Mouse (Mus musculus) right cerebral cortex, postnatal 25 days (tissue): Measurements from ENCODE around the gene Ift57.
A peak's percentile ranks its signal among the peaks of the same experiment; 100 is the strongest.

Experiments used
- DNase-seq: peaks from one replicate; pipeline ENCODE4 v3.0.0; 2022

Ift57 gene

DNA sequence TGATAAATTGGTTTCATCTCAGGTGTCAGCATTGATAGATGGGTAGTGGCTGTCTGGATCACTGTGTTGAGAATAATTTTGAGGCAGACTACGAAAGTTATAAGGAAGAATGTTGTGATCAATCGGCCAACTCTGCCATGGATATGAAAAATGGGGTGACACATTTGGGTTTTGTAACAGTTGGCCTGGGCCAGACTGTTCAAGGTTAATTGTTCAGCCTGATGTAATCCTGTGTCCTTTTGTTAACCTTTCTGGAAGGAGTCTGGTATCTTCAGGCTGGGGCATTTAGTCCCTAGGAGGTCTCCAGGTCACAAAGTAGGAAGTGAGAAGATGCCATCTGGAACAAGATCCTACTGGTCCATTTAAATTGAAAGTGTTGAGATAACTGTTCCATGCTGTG is 97.2 kb downstream of the Ift57 start:
- no peak for DNase-seq

DNA sequence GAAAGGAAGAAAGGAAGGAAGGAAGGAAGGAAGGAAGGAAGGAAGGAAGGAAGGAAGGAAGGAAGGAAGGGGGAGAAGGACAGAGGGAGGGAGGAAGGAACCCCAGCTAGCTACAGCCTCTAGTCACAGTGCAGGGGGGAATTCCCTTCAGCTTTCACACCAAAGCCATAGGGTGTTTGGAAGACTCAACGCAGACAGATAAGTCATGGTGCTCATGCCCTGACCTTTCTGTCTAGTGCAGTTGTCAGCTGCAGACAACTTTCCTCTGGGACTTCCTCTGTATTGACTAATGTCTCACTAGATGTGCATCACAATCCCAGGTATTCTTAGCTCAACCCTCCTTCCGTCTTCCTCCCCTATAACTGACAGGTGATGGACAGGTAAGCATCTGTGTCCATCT is 97.9 kb downstream of the Ift57 start:
- DNase-seq, result no peak

DNA sequence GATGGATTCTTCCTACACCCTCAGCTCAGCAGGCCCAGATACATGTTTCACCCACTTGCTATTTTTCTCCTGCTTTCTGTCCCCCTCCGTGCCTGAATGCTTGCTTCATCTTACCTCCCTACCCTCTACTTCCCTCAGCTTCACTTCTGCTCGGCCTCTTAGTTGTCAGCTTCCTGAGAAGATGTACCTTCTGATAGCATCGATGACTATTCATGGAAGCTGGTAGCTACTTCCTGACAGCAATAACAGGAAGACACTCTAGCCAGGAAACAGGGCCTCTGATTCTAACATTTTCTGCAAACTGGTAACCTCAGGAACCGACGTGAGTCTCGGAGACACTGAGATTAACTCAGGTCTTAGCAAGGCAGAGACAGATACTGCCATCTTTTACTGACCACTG is 99.8 kb downstream of the Ift57 start:
- no peak for DNase-seq

DNA sequence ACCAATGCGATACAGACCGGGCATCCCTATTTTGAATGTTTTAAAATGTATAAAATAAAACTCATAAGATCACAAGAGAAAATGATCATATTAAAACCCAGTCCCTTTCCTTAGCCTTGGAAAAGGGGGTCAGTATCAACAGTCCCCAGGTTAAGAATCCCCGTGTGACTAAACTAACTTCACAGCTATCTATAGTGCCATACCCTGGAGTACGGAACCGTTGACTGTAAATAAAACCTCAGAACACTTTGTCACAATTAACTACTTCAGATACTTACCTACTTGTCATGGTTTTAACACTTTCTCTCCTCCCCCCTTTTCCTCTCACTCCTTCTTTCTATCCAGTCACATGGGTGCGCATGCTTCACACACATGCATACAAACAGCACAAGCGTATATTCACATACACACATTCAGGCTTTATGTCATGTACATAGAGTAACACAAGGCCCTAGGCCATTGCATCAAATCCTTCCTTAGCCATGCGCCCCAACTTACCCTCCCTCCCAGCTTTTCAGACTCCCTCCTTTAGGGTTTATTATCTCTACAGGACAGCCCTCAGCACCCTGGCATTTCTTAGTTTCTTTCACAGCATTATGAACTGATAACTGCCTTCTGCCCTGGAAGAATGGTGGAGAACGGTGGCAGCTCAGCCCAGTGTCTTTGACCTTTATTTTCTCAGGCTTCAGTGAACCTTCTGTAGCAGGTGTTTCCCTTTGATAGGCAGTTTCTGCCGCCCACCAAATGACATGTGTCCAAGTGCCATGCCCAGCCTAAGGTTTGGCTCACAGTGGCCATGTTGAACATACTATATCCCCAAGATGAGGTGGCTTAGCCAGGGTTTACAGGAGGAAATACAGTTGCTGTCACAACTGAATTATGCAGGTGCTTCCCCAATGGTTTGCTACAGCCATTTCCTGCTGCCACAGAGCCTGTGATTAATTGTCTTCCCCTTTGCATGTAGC is 100.8 kb downstream of the Ift57 start, which contains the start of gene Cd47:
Cd47 (plus strand) TSS at position 937 of the 965 bp plus-strand sequence.
- no peak for DNase-seq

DNA sequence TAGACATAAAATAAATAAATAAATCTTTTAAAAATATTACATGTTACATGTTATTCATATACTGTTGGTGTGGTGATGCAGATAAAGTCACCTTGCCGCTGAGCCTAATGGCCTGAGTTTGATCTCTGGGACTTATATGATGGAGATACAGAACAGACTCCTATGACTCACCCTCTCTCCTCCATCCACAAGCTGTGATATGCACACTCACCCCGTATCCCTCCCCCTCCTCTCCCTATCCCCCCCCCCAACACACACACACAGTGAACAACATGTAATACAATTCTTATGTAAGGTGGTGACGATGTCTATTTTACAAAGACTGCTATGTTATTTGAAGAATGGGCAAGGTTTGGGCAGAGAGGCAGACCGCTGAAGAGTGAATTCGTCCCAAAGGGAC is 102.0 kb downstream of the Ift57 start:
- no peak for DNase-seq

DNA sequence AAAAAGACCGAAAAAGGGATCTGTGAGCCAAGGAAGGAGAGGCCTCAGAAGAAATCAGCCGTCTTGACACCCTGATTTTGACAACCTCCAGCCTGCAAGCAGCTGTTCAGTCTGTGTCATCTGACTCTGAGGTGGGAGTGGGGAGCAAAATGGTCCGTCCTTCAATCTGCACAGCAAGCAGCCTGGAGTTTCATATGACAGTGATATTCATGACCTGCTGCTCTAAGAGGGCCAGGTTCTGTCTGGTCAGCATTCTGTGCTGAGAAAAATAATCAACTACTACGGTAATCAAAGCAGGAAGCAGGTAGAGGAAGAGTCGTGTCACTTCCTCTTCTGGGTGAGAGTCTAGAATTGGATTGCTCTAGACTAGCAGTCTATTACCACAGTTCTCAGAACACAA is 102.4 kb downstream of the Ift57 start:
- no peak for DNase-seq

DNA sequence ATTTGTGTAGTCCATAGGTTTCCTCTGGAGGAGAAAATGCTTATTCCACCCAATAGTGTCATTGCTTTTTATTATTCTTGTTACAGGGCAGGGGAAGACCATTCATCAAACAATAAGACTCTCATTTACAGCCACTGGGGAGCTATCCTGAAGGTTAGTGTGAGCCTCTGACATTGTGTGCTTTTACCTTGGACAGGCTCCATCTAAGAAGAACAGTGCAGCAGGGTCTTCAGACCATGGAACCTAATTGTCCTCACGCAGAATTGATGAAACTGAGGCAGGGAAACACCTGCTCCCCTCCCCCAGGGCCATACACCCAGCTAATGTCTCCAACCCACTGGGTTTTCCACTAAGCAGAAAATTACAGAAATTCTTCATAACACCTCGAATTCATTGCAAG is 104.0 kb downstream of the Ift57 start:
- DNase-seq, result no peak

DNA sequence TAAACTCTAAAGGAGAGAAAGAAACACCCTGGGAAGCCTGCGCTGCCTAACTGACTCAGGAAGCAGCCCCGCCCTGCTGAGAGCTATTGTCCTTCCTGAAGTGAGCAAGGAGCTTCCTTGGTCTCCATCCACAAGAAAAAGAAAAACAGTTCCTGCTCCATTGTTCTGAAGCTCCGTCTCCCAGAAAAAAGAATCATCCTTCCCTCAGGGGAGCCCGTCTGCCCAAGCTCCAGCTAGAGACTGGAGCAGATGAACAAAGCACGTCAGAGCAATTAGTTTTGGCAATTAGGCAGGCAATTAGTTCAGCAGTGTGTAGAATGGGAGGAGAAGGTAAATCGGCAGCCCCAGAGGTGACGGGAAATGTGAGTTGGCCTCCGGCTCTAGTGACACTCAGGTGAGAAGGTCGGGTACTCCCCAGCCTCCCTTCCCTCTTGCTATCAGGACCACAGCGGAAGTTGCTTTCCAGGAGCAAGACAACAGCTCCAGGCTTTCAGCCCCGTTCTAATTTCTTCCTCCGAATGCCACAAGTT is 105.0 kb downstream of the Ift57 start:
- DNase-seq, result no peak

DNA sequence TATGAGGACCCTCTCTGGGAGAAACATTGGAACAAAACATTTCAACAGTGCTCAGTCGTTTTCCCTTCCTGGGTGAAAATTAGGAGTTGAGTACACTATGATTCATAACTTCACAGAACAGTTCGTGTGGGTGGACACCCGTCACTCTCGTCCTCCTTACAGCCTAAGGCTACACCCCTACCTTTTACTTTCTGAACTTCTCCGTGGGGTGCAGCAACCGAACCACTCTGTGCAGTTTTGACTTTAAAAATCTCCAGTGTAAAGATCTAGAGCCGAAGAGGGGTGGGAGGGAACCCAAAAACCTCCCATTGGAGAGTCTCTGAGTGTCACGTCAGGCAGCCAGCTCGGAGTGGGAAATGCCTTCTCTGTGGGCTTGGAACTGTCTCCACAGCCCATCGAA is 107.9 kb downstream of the Ift57 start:
- DNase-seq, result no peak

DNA sequence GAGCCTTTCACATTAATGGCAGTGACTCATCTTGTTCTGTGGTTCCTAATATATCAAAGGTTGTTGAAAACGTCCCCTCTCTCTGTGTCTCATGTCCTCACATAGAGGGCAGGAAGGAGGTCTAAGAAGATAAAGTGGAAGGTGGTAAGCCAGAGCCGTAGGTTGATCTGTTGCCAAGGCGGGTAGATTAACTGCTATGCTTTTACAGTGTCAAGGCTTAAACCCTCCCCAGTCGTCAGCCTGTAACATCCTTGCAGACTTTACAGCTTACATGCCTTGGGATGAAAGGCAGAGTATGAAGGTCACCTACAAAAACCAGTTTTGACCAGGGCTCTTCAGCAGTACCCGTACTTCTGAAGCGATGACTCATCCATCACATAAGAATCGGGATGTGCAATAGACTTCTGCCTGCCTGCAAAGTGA is 108.4 kb downstream of the Ift57 start:
- DNase-seq, result no peak

DNA sequence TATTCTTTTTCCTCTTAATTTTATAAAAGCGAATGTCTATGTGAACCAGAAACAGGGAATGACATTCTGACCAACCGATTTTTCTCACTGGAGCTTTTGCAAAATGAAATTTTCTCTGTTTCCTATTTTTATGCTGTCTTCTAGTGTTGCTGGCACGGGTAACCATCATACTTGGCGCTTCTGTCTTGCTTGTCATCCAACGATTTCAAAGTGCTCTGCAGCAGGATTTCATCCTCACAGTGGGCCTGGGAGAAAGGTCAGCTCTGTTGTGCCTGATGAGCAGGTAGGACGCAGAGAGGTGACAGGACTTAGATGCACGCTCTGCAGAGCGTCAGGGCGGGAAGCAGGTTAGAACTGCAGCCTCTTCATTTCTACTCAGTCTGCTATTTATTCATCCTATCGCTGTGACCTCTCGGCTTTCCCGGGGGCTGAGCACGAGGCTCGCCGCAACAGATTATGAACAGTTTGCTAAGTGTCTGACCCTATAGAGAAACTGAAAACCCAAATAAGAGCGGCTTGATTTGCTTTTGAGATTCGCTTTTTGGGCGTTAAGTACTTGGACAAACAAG is 108.9 kb downstream of the Ift57 start:
- peak; percentile 10 for DNase-seq

DNA sequence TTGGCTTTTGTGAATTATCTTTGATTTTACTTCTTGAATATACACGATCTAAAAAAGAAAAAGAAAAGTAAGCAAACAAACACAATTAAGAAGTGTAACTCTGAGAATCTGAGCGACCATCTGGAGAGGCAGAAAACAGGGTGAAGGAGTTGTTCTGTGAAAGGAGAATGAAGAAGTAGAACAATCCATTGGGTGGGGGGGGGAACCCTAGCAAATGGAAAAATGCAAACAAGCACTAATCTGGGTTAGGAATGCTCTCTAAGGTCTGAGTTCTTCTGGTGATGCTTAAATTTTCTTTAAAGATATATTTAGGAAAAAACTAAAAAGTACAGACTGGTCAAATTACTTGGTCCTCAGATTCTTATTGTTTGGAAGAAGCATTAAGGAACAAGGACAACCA is 112.9 kb downstream of the Ift57 start:
- DNase-seq, result no peak

DNA sequence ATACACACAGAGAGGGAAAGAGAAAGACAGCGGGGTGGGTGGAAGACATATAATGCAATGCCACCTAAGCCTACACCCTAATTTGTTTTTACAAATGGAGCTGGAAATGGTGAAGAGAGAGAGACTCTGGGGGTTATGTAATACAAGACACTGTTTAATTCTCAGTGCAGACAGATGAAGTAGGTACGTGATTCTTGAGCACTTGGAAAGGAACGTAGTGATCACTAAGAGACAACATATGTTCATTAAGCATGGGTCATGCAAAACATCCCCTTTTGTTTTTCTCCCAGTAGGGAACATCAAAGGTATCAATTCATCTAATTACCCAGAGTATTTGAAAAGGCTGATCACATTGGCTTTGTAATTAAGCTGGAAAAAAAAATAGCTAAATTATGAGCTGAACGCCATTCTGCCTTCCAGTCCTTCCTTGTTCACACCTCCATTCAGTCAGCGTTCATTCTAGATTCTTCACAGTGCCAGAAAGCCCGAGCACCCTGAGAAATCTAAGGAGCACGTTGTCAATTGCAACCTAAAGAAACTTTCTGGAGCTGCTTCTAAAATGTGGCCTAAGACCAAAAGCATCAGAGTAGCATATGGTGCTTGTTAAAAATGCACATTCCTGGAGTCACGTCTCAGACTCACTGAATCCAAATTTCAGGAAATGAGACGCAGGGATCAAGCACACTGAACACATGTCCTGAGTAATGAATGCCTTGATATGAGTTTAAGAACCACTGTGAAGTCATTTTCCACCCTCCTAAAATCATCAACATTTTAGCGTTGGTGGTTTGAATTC is 114.0 kb downstream of the Ift57 start:
- DNase-seq, result no peak

DNA sequence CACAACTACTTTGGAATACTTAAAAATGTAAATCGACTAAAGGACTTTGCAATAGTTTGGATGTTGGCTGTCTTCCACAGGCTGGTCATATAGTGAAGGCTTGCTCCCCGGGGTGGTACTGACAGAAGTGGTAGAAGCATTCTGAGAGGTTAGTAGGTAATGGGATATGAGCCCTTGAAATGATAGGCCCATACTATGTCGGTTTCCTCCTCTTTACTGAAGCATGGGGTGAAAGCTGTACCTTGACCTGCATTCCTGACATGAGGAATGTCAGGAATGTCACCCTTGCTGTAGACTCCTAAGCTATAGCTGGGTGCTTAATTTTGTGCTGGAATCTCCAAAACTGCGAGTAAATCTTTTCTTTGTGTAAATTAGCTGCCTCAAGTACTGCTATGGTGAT is 115.4 kb downstream of the Ift57 start:
- no peak for DNase-seq
